Mouse (Mus musculus) MEL-GATA-1-ER (cell line): ENCODE measurements around the gene Spag7.

Experiments used
- DNase-seq: peaks from one replicate; pipeline ENCODE4 v3.0.0-alpha.2; 2012; ENCODE audit warnings: low read depth; ENCODE audit errors: extremely low read depth

Spag7 gene

GRCm38 (mm10) chr11:70645461-70646258, 23.6 kb downstream of the Spag7 start:
- no peak for DNase-seq

GRCm38 (mm10) chr11:70644564-70645103, 24.6 kb downstream of the Spag7 start:
- DNase-seq: no peak

GRCm38 (mm10) chr11:70643051-70643450, 26.2 kb downstream of the Spag7 start:
- no peak for DNase-seq

GRCm38 (mm10) chr11:70641241-70641640, 28.0 kb downstream of the Spag7 start:
- no peak for DNase-seq

- DNase-seq: no peak
These were observed 29.2 kb downstream of the Spag7 start for GRCm38 (mm10) chr11:70639976-70640375.

- peak; percentile 98 for DNase-seq
These were observed 30.4 kb downstream of the Spag7 start, which contains the start of gene Gp1ba for GRCm38 (mm10) chr11:70638714-70639278. Gp1ba (plus strand) TSS chr11:70639122.

GRCm38 (mm10) chr11:70638293-70638692, 30.9 kb downstream of the Spag7 start:
- DNase-seq: no peak

GRCm38 (mm10) chr11:70637764-70638163, 31.5 kb downstream of the Spag7 start:
- DNase-seq: no peak

- DNase-seq: no peak
These were observed 33.6 kb downstream of the Spag7 start for GRCm38 (mm10) chr11:70635601-70636000.

- no peak for DNase-seq
These were observed 39.1 kb downstream of the Spag7 start for GRCm38 (mm10) chr11:70630129-70630528.

- peak; percentile 65 for DNase-seq
These were observed 39.7 kb downstream of the Spag7 start for GRCm38 (mm10) chr11:70629557-70629956.

- no peak for DNase-seq
These were observed 40.8 kb downstream of the Spag7 start for GRCm38 (mm10) chr11:70628431-70628830.

GRCm38 (mm10) chr11:70626877-70627276, 42.3 kb downstream of the Spag7 start:
- DNase-seq: no peak

- DNase-seq: no peak
These were observed 43.7 kb downstream of the Spag7 start for GRCm38 (mm10) chr11:70625473-70625872.

- peak; percentile 70 for DNase-seq
These were observed 46.0 kb downstream of the Spag7 start for GRCm38 (mm10) chr11:70623053-70623742.

GRCm38 (mm10) chr11:70621972-70622814, 47.0 kb downstream of the Spag7 start:
- DNase-seq: peak; percentile 62

GRCm38 (mm10) chr11:70619101-70619500, 50.1 kb downstream of the Spag7 start, which contains the start of gene Chrne:
Chrne (minus strand) TSS chr11:70619216.
- no peak for DNase-seq

- no peak for DNase-seq
These were observed 53.6 kb downstream of the Spag7 start, which contains the start of gene 4930544D05Rik for GRCm38 (mm10) chr11:70615516-70616093. 4930544D05Rik (plus strand) TSS chr11:70615848.

- DNase-seq: no peak
These were observed 54.1 kb downstream of the Spag7 start for GRCm38 (mm10) chr11:70615074-70615473.
